Comparison of ENCODE assay signal across 18 mouse cellular contexts in the genomic region with DNA sequence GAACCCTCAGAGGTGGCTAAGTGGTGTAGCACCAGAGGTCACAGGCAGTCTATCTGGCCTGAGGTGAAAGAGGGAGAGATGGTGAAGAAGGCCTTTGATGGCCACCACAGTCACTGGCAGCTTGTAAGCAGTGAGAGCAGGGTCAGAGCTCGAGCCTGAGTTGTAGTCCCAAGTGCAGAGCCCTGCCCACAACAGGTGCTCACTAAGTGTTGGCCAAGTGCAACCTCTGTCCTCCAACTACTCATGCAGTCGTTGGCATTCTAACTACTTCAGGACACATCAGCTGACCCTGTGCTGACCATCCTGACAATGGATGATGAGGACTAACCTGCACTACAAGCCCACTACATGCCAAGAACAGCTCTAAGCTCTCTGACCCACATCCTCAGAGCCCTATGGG.
"Had no signal": no experiment of that assay in that cellular context is flagged by ENCODE, and none has a peak within 500 bp of the region (broad histone marks: within the 10 kb centered on the region; RNA-seq: fewer than 3 reads in every experiment).

No protein-coding gene starts in this region.

- H3K27me3 ChIP-seq: liver, embryonic 13.5 days; neural tube, embryonic 12.5 days; neural tube, embryonic 15.5 days; stomach, embryonic 15.5 days had no signal

- H3K9ac ChIP-seq: liver, embryonic 13.5 days; lung, embryonic 14.5 days; neural tube, embryonic 12.5 days; neural tube, embryonic 15.5 days; stomach, embryonic 15.5 days had no signal

- H3K4me1 ChIP-seq: neural tube, embryonic 12.5 days; stomach, embryonic 15.5 days had no signal

- H3K27ac ChIP-seq: hindbrain, postnatal 0 days; left cerebral cortex, adult 2 months; liver, embryonic 13.5 days; macrophage; neural tube, embryonic 12.5 days; neural tube, embryonic 15.5 days; stomach, embryonic 15.5 days had no signal

- H3K4me2 ChIP-seq: liver, embryonic 13.5 days; lung, embryonic 14.5 days; midbrain, embryonic 11.5 days; neural tube, embryonic 12.5 days; neural tube, embryonic 15.5 days; stomach, embryonic 15.5 days had no signal

- H3K9me3 ChIP-seq: liver, embryonic 13.5 days; neural tube, embryonic 15.5 days; stomach, embryonic 15.5 days had no signal

- ATAC-seq: hindbrain, postnatal 0 days; inflammation-experienced regulatory T-cells, adult 6 months; lung, postnatal 0 days had no signal

- H3K4me3 ChIP-seq: left cerebral cortex, adult 2 months; liver, embryonic 13.5 days; neural tube, embryonic 12.5 days; neural tube, embryonic 15.5 days; stomach, embryonic 15.5 days had no signal

- DNase-seq: kidney, adult 11 months; kidney, postnatal 25 days; layer of hippocampus, postnatal 36 days; liver, embryonic 13.5 days; lung, embryonic 14.5 days; midbrain, embryonic 14.5 days; retina, postnatal 1 day; thymus, adult 18-20 months; thymus, postnatal 36 days had no signal
